Mouse (Mus musculus) G1E (cell line): ENCODE measurements around the gene Lrmda.

ENCODE experiments used
- CTCF ChIP-seq: IDR thresholded peaks from 2 replicates; pipeline ENCODE4 v1.5.1; 2012; ENCODE audit warnings: low read depth, low read length, inconsistent platforms, mixed read lengths
- TAL1 ChIP-seq: conservative IDR thresholded peaks from 2 replicates; pipeline ENCODE4 v1.6.1; 2012; ENCODE audit warnings: low read depth, low read length, inconsistent platforms, mixed read lengths

DNA sequence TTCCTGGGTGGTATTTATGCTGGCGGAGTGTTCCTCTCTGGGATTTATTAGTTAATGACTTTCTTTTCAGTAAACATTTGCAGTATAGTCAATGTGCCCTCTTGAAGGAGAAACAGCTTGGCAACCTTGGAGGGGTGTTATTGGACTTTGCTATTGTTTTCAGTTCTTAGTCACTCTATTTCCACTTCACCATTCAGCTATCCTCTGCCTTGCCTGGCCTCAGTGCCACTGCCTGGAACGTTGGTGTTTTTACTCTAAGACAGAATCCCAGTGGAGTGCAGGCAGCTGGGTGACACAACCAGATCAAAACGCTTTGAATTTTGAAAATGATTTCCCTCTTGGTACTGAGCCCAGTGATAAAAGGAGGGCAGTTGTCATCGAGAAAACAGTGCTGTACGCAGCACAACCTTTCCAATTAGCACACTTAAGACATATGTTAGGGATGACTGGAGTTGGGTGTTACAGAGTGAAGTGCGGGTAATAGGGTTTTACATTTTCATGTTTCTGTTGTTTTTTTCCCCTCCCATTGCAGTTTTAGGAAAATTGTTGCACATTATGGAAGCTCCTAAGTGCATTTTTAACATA is 345.4 kb downstream of the Lrmda start:
- TF ChIP-seq TAL1, result no peak
- no peak for TF ChIP-seq CTCF
